Mouse (Mus musculus): ENCODE measurements around the gene Krtap4-6. TPM values are rescaled to one million over a fixed set of nuclear protein-coding genes. Genes with fewer than 3 reads are reported as not detected.

The Krtap4-6 gene
- polyA plus RNA-seq (2017; shearing (Covaris generic)): not detected

GRCm38 (mm10) chr11:99665860-99666259 lies at the start of gene Krtap4-6:
TSS of gene Krtap4-6 (minus strand) at chr11:99665960.

GRCm38 (mm10) chr11:99690463-99690862 lies 24.7 kb upstream of the Krtap4-6 start, which contains the start of gene Gm14190:
TSS of gene Gm14190 (minus strand) at chr11:99690740.

GRCm38 (mm10) chr11:99658467-99659010 lies 7.2 kb downstream of the Krtap4-6 start, which contains the start of gene Gm11563:
TSS of gene Gm11563 (minus strand) at chr11:99658960.

GRCm38 (mm10) chr11:99650136-99650535 lies 15.6 kb downstream of the Krtap4-6 start, which contains the start of gene Gm11555:
TSS of gene Gm11555 (minus strand) at chr11:99650236.

GRCm38 (mm10) chr11:99643635-99644139 lies 22.1 kb downstream of the Krtap4-6 start, which contains the start of gene Krtap4-7:
TSS of gene Krtap4-7 (minus strand) at chr11:99644089.

GRCm38 (mm10) chr11:99634653-99635134 lies 31.1 kb downstream of the Krtap4-6 start, which contains the start of gene Krtap4-2:
TSS of gene Krtap4-2 (minus strand) at chr11:99635084.

GRCm38 (mm10) chr11:99628138-99628537 lies 37.6 kb downstream of the Krtap4-6 start, which contains the start of gene Krtap4-1:
TSS of gene Krtap4-1 (minus strand) at chr11:99628238.

GRCm38 (mm10) chr11:99620335-99620734 lies 45.4 kb downstream of the Krtap4-6 start, which contains the start of gene Gm11562:
TSS of gene Gm11562 (minus strand) at chr11:99620435.

Other genes starting within 250 kb of the Krtap4-6 start
- gene Krt12, start 243.7 kb downstream of the Krtap4-6 start, polyA plus RNA-seq (2017; shearing (Covaris generic)): not detected
- 0.26 TPM for gene Krt20, start 227.8 kb downstream of the Krtap4-6 start, polyA plus RNA-seq (2017; shearing (Covaris generic))
- gene Krt23, start 172.8 kb downstream of the Krtap4-6 start, polyA plus RNA-seq (2017; shearing (Covaris generic)): not detected
- gene Krt39, start 144.6 kb downstream of the Krtap4-6 start, polyA plus RNA-seq (2017; shearing (Covaris generic)): not detected
- not detected for gene Krt40, start 122.8 kb downstream of the Krtap4-6 start, polyA plus RNA-seq (2017; shearing (Covaris generic))
- gene Krtap3-3, start 115.1 kb downstream of the Krtap4-6 start, polyA plus RNA-seq (2017; shearing (Covaris generic)): not detected
- 0.74 TPM for gene Krtap3-2, start 109.1 kb downstream of the Krtap4-6 start, polyA plus RNA-seq (2017; shearing (Covaris generic))
- not detected for gene Gm11939, start 106.5 kb downstream of the Krtap4-6 start, polyA plus RNA-seq (2017; shearing (Covaris generic))
- not detected for gene Krtap3-1, start 99.3 kb downstream of the Krtap4-6 start, polyA plus RNA-seq (2017; shearing (Covaris generic))
- not detected for gene Krtap1-5, start 84.9 kb downstream of the Krtap4-6 start, polyA plus RNA-seq (2017; shearing (Covaris generic))
- 0.90 TPM for gene Krtap1-4, start 82.3 kb downstream of the Krtap4-6 start, polyA plus RNA-seq (2017; shearing (Covaris generic))
- not detected for gene Krtap1-3, start 74.6 kb downstream of the Krtap4-6 start, polyA plus RNA-seq (2017; shearing (Covaris generic))
- gene Krtap9-3, start 67.9 kb downstream of the Krtap4-6 start, polyA plus RNA-seq (2017; shearing (Covaris generic)): not detected
- not detected for gene Gm11938, start 62.7 kb downstream of the Krtap4-6 start, polyA plus RNA-seq (2017; shearing (Covaris generic))
- gene Gm11937, start 55.8 kb downstream of the Krtap4-6 start, polyA plus RNA-seq (2017; shearing (Covaris generic)): not detected
- not detected for gene Krtap2-4, start 51.1 kb downstream of the Krtap4-6 start, polyA plus RNA-seq (2017; shearing (Covaris generic))
- gene Gm11562, start 45.5 kb downstream of the Krtap4-6 start, polyA plus RNA-seq (2017; shearing (Covaris generic)): not detected
- not detected for gene Krtap4-1, start 37.7 kb downstream of the Krtap4-6 start, polyA plus RNA-seq (2017; shearing (Covaris generic))
- not detected for gene Krtap4-2, start 30.9 kb downstream of the Krtap4-6 start, polyA plus RNA-seq (2017; shearing (Covaris generic))
- not detected for gene Krtap4-7, start 21.9 kb downstream of the Krtap4-6 start, polyA plus RNA-seq (2017; shearing (Covaris generic))
- gene Gm11555, start 15.7 kb downstream of the Krtap4-6 start, polyA plus RNA-seq (2017; shearing (Covaris generic)): not detected
- not detected for gene Gm11563, start 7.0 kb downstream of the Krtap4-6 start, polyA plus RNA-seq (2017; shearing (Covaris generic))
- not detected for gene Gm14190, start 24.8 kb upstream of the Krtap4-6 start, polyA plus RNA-seq (2017; shearing (Covaris generic))
- not detected for gene Gm14180, start 68.3 kb upstream of the Krtap4-6 start, polyA plus RNA-seq (2017; shearing (Covaris generic))
- gene Gm11595, start 107.0 kb upstream of the Krtap4-6 start, polyA plus RNA-seq (2017; shearing (Covaris generic)): not detected
- gene Krtap4-8, start 114.7 kb upstream of the Krtap4-6 start, polyA plus RNA-seq (2017; shearing (Covaris generic)): not detected
- gene Krtap4-9, start 119.2 kb upstream of the Krtap4-6 start, polyA plus RNA-seq (2017; shearing (Covaris generic)): not detected
- gene Gm11596, start 127.5 kb upstream of the Krtap4-6 start, polyA plus RNA-seq (2017; shearing (Covaris generic)): not detected
- gene Gm11569, start 133.0 kb upstream of the Krtap4-6 start, polyA plus RNA-seq (2017; shearing (Covaris generic)): not detected
- not detected for gene Gm11554, start 138.5 kb upstream of the Krtap4-6 start, polyA plus RNA-seq (2017; shearing (Covaris generic))
- gene Krtap4-13, start 143.9 kb upstream of the Krtap4-6 start, polyA plus RNA-seq (2017; shearing (Covaris generic)): not detected
- not detected for gene Gm11564, start 149.7 kb upstream of the Krtap4-6 start, polyA plus RNA-seq (2017; shearing (Covaris generic))
- not detected for gene 2300003K06Rik, start 172.1 kb upstream of the Krtap4-6 start, polyA plus RNA-seq (2017; shearing (Covaris generic))
- not detected for gene Krtap4-16, start 185.6 kb upstream of the Krtap4-6 start, polyA plus RNA-seq (2017; shearing (Covaris generic))
- not detected for gene Gm11568, start 192.0 kb upstream of the Krtap4-6 start, polyA plus RNA-seq (2017; shearing (Covaris generic))
- not detected for gene Gm11559, start 198.5 kb upstream of the Krtap4-6 start, polyA plus RNA-seq (2017; shearing (Covaris generic))
- gene Krtap9-1, start 207.4 kb upstream of the Krtap4-6 start, polyA plus RNA-seq (2017; shearing (Covaris generic)): not detected
- gene Gm11567, start 213.2 kb upstream of the Krtap4-6 start, polyA plus RNA-seq (2017; shearing (Covaris generic)): not detected
- not detected for gene Krtap31-1, start 242.0 kb upstream of the Krtap4-6 start, polyA plus RNA-seq (2017; shearing (Covaris generic))
- gene Gm11565, start 248.8 kb upstream of the Krtap4-6 start, polyA plus RNA-seq (2017; shearing (Covaris generic)): not detected

Measured in effector memory CD4-positive, alpha-beta T cell, adult 7 months (primary cell).